Mouse (Mus musculus) large intestine, adult 2 months (tissue): ENCODE measurements around the gene Kcnj15. TPM values are rescaled to one million over a fixed set of nuclear protein-coding genes. Genes with fewer than 3 reads are reported as not detected.

Source experiments
- DNase-seq: peaks from one replicate; pipeline ENCODE4 v3.0.0-alpha.2; 2012; ENCODE audit warnings: low read depth, low spot score
- WGBS: fragments of 180-500 bp; shearing (Covaris S2); methylation state at CpG from one replicate; pipeline ENCODE4 v1.1.7; 2018; 5-methylcytosine and 5-hydroxymethylcytosine counted together
- polyA plus RNA-seq: library from polyadenylated mRNA; depleted of rRNA; stranded (reverse); fragments of >200 nt; gene quantifications from 2 replicates; pipeline ENCODE4 v1.2.3, GENCODE M21; 2012

Kcnj15 gene
- polyA plus RNA-seq, 1 experiment: 0.27 TPM

GRCm38 (mm10) chr16:95285043-95285442 lies 27.7 kb downstream of the Kcnj15 start:
- 70% methylated on average over 4 of the region's 4 CpGs for WGBS
- DNase-seq: no peak

- 80% methylated on average over 4 of the region's 4 CpGs for WGBS
- no peak for DNase-seq
Observed at GRCm38 (mm10) chr16:95285767-95286166, 28.4 kb downstream of the Kcnj15 start.

- WGBS: 77% methylated on average over 2 of the region's 2 CpGs
- DNase-seq: no peak
Observed at GRCm38 (mm10) chr16:95287656-95288055, 30.3 kb downstream of the Kcnj15 start.

- no peak for DNase-seq
- 56% methylated on average over 3 of the region's 3 CpGs for WGBS
Observed at GRCm38 (mm10) chr16:95289375-95289774, 32.0 kb downstream of the Kcnj15 start.

GRCm38 (mm10) chr16:95291450-95292101 lies 34.2 kb downstream of the Kcnj15 start:
- DNase-seq: no peak
- 52% methylated on average over 10 of the region's 10 CpGs for WGBS

- 74% methylated on average over 14 of the region's 14 CpGs for WGBS
- no peak for DNase-seq
Observed at GRCm38 (mm10) chr16:95292843-95293505, 35.6 kb downstream of the Kcnj15 start.

GRCm38 (mm10) chr16:95297651-95298050 lies 40.3 kb downstream of the Kcnj15 start:
- no peak for DNase-seq
- WGBS: 68% methylated on average over 3 of the region's 3 CpGs

- no peak for DNase-seq
- 73% methylated on average over 3 of the region's 3 CpGs for WGBS
Observed at GRCm38 (mm10) chr16:95301667-95302066, 44.3 kb downstream of the Kcnj15 start.

GRCm38 (mm10) chr16:95303676-95304075 lies 46.3 kb downstream of the Kcnj15 start:
- DNase-seq: no peak
- 65% methylated on average over 9 of the region's 9 CpGs for WGBS

- 76% methylated on average over 3 of the region's 3 CpGs for WGBS
- no peak for DNase-seq
Observed at GRCm38 (mm10) chr16:95307823-95308360, 50.5 kb downstream of the Kcnj15 start.

- DNase-seq: no peak
- WGBS: 66% methylated on average over 9 of the region's 9 CpGs
Observed at GRCm38 (mm10) chr16:95321945-95322625, 64.7 kb downstream of the Kcnj15 start.

- WGBS: 75% methylated on average over 5 of the region's 5 CpGs
- DNase-seq: no peak
Observed at GRCm38 (mm10) chr16:95332159-95332558, 74.8 kb downstream of the Kcnj15 start.

- 28% methylated on average over 28 of the region's 28 CpGs for WGBS
- peak; percentile 7 for DNase-seq
Observed at GRCm38 (mm10) chr16:95340885-95341791, 83.8 kb downstream of the Kcnj15 start.

GRCm38 (mm10) chr16:95342030-95342429 lies 84.7 kb downstream of the Kcnj15 start:
- no peak for DNase-seq
- 64% methylated on average over 8 of the region's 8 CpGs for WGBS

GRCm38 (mm10) chr16:95344961-95345360 lies 87.6 kb downstream of the Kcnj15 start:
- DNase-seq: no peak
- 49% methylated on average over 10 of the region's 10 CpGs for WGBS

- under 1% methylated on average over 7 of the region's 7 CpGs for WGBS
- DNase-seq: peak; percentile 8
Observed at GRCm38 (mm10) chr16:95345882-95346281, 88.5 kb downstream of the Kcnj15 start.

GRCm38 (mm10) chr16:95347202-95347601 lies 89.8 kb downstream of the Kcnj15 start:
- no peak for DNase-seq
- 28% methylated on average over 3 of the region's 3 CpGs for WGBS

GRCm38 (mm10) chr16:95348555-95348954 lies 91.2 kb downstream of the Kcnj15 start:
- WGBS: 70% methylated on average over 9 of the region's 9 CpGs
- no peak for DNase-seq

- DNase-seq: no peak
- 90% methylated on average over 6 of the region's 6 CpGs for WGBS
Observed at GRCm38 (mm10) chr16:95349344-95349743, 92.0 kb downstream of the Kcnj15 start.

- 77% methylated on average over 5 of the region's 5 CpGs for WGBS
- DNase-seq: no peak
Observed at GRCm38 (mm10) chr16:95349745-95350144, 92.4 kb downstream of the Kcnj15 start.
